Mouse (Mus musculus): ENCODE data around the gene Fank1. TPM values are rescaled to one million over a fixed set of nuclear protein-coding genes. Genes with fewer than 3 reads are reported as not detected.
A peak's percentile ranks its signal among the peaks of the same experiment; 100 is the strongest.

Fank1 gene
- polyA plus RNA-seq, 1 experiment from 2014 or later, result 0.42 TPM

GRCm38 (mm10) chr7:133775796-133776625 is 650 bp upstream of the Fank1 start:
- no peaks in the 10 kb centered on the region for H3K9me3 ChIP-seq (replicated peaks; ENCODE audit: low read length)
- no peak for TF ChIP-seq CTCF (IDR thresholded peaks at IDR 0.05; ENCODE audit: low read depth)
- peak overlapping the region; percentile 65 for H3K9ac ChIP-seq (ENCODE audit: low read depth, low read length)
- ATAC-seq (replicated peaks; ENCODE audit: low FRiP score, low read depth) (peak; percentile 43), DNase-seq (ENCODE audit: low spot score) (no peak)
- H3K27ac ChIP-seq, result no peak overlapping the region; the same call in 1 of the 2 replicates
- H3K4me1 ChIP-seq (replicated peaks; ENCODE audit: insufficient read depth, low read length), result no peaks in the 10 kb centered on the region
- WGBS, result 6% methylated on average over 34 of the region's 38 CpGs
- peak overlapping the region; percentile 66 for H3K4me3 ChIP-seq (replicated peaks; ENCODE audit: low read depth, low read length)
- H3K4me2 ChIP-seq (ENCODE audit: low read length), result peak overlapping the region; percentile 89
- H3K36me3 ChIP-seq (ENCODE audit: insufficient read depth, low read length), result no peaks in the 10 kb centered on the region
- H3K27me3 ChIP-seq (ENCODE audit: insufficient read depth, low read length), result no peaks in the 10 kb centered on the region; the same call in 1 of the 2 replicates

GRCm38 (mm10) chr7:133781583-133781982 is 4.9 kb downstream of the Fank1 start:
- Histone ChIP-seq H3K27me3 (ENCODE audit: insufficient read depth, low read length) (no peaks in the 10 kb centered on the region; the same call in 1 of the 2 replicates), H3K9me3 (replicated peaks; ENCODE audit: low read length) (no peaks in the 10 kb centered on the region), H3K4me1 (replicated peaks; ENCODE audit: insufficient read depth, low read length) (0 out of 2 replicates have a peak, but pooled peaks cover 5% of the 10 kb centered on the region), H3K36me3 (ENCODE audit: insufficient read depth, low read length) (no peaks in the 10 kb centered on the region), H3K4me3 (replicated peaks; ENCODE audit: low read depth, low read length) (no peak overlapping the region), H3K9ac (ENCODE audit: low read depth, low read length) (no peak overlapping the region), H3K27ac (no peak overlapping the region), H3K4me2 (ENCODE audit: low read length) (no peak overlapping the region)
- ATAC-seq (replicated peaks; ENCODE audit: low FRiP score, low read depth) (no peak), DNase-seq (ENCODE audit: low spot score) (no peak)
- no peak for TF ChIP-seq CTCF (IDR thresholded peaks at IDR 0.05; ENCODE audit: low read depth)
- WGBS, result 67% methylated on average over 6 of the region's 6 CpGs

- WGBS, result 54% methylated on average over 6 of the region's 6 CpGs
- Histone ChIP-seq H3K27ac (no peak overlapping the region), H3K9ac (ENCODE audit: low read depth, low read length) (no peak overlapping the region), H3K9me3 (replicated peaks; ENCODE audit: low read length) (no peaks in the 10 kb centered on the region), H3K27me3 (ENCODE audit: insufficient read depth, low read length) (no peaks in the 10 kb centered on the region; the same call in 1 of the 2 replicates), H3K36me3 (ENCODE audit: insufficient read depth, low read length) (no peaks in the 10 kb centered on the region), H3K4me3 (replicated peaks; ENCODE audit: low read depth, low read length) (no peak overlapping the region), H3K4me1 (replicated peaks; ENCODE audit: insufficient read depth, low read length) (0 out of 2 replicates have a peak, but pooled peaks cover 5% of the 10 kb centered on the region), H3K4me2 (ENCODE audit: low read length) (no peak overlapping the region)
- ATAC-seq (replicated peaks; ENCODE audit: low FRiP score, low read depth), result no peak
- DNase-seq (ENCODE audit: low spot score), result no peak
- no peak for TF ChIP-seq CTCF (IDR thresholded peaks at IDR 0.05; ENCODE audit: low read depth)
Observed at GRCm38 (mm10) chr7:133781991-133782390, 5.3 kb downstream of the Fank1 start.

- H3K27ac ChIP-seq, result no peak within 1 kb of the TSS
- TF ChIP-seq CTCF (IDR thresholded peaks at IDR 0.05; ENCODE audit: low read depth), result peak; percentile 78
- H3K9me3 ChIP-seq (replicated peaks; ENCODE audit: low read length), result no peaks in the 10 kb centered on the region
- no peak within 1 kb of the TSS for H3K9ac ChIP-seq (ENCODE audit: low read depth, low read length)
- H3K4me3 ChIP-seq (replicated peaks; ENCODE audit: low read depth, low read length), result no peak within 1 kb of the TSS
- no peaks in the 10 kb centered on the region; the same call in 1 of the 2 replicates for H3K27me3 ChIP-seq (ENCODE audit: insufficient read depth, low read length)
- 0 out of 2 replicates have a peak, but pooled peaks cover 5% of the 10 kb centered on the region for H3K4me1 ChIP-seq (replicated peaks; ENCODE audit: insufficient read depth, low read length)
- ATAC-seq (replicated peaks; ENCODE audit: low FRiP score, low read depth) (no peak; the same call in 1 of the 2 replicates), DNase-seq (ENCODE audit: low spot score) (peak; percentile 72)
- WGBS, result 27% methylated on average over 18 of the region's 18 CpGs
- no peak within 1 kb of the TSS for H3K4me2 ChIP-seq (ENCODE audit: low read length)
- no peaks in the 10 kb centered on the region for H3K36me3 ChIP-seq (ENCODE audit: insufficient read depth, low read length)
Observed at GRCm38 (mm10) chr7:133782717-133783435, 6.2 kb downstream of the Fank1 start, which contains the start of gene Dhx32. Gene Dhx32, minus strand, starts transcription at chr7:133782726.

- Histone ChIP-seq H3K9ac (ENCODE audit: low read depth, low read length) (no peak overlapping the region), H3K27ac (no peak overlapping the region), H3K4me3 (replicated peaks; ENCODE audit: low read depth, low read length) (no peak overlapping the region), H3K9me3 (replicated peaks; ENCODE audit: low read length) (no peaks in the 10 kb centered on the region), H3K27me3 (ENCODE audit: insufficient read depth, low read length) (no peaks in the 10 kb centered on the region), H3K4me2 (ENCODE audit: low read length) (no peak overlapping the region), H3K36me3 (ENCODE audit: insufficient read depth, low read length) (no peaks in the 10 kb centered on the region), H3K4me1 (replicated peaks; ENCODE audit: insufficient read depth, low read length) (0 out of 2 replicates have a peak, but pooled peaks cover 4% of the 10 kb centered on the region)
- 79% methylated on average over 6 of the region's 6 CpGs for WGBS
- ATAC-seq (replicated peaks; ENCODE audit: low FRiP score, low read depth) (no peak), DNase-seq (ENCODE audit: low spot score) (no peak)
- no peak for TF ChIP-seq CTCF (IDR thresholded peaks at IDR 0.05; ENCODE audit: low read depth)
Observed at GRCm38 (mm10) chr7:133787571-133787970, 10.9 kb downstream of the Fank1 start.

- Histone ChIP-seq H3K9ac (ENCODE audit: low read depth, low read length) (no peak overlapping the region), H3K27ac (no peak overlapping the region), H3K9me3 (replicated peaks; ENCODE audit: low read length) (no peaks in the 10 kb centered on the region), H3K27me3 (ENCODE audit: insufficient read depth, low read length) (no peaks in the 10 kb centered on the region), H3K36me3 (ENCODE audit: insufficient read depth, low read length) (no peaks in the 10 kb centered on the region), H3K4me2 (ENCODE audit: low read length) (no peak overlapping the region), H3K4me3 (replicated peaks; ENCODE audit: low read depth, low read length) (no peak overlapping the region), H3K4me1 (replicated peaks; ENCODE audit: insufficient read depth, low read length) (no peaks in the 10 kb centered on the region)
- no peak for ATAC-seq (replicated peaks; ENCODE audit: low FRiP score, low read depth)
- no peak for DNase-seq (ENCODE audit: low spot score)
- WGBS, result 56% methylated on average over 3 of the region's 3 CpGs
- no peak for TF ChIP-seq CTCF (IDR thresholded peaks at IDR 0.05; ENCODE audit: low read depth)
Observed at GRCm38 (mm10) chr7:133788147-133788546, 11.5 kb downstream of the Fank1 start.

Data from kidney, postnatal 0 days (tissue).